Mouse (Mus musculus) kidney, adult 2 months (tissue): Measurements from ENCODE around the gene Usp6nl. TPM values are rescaled to one million over a fixed set of nuclear protein-coding genes. Genes with fewer than 3 reads are reported as not detected.

Experiments
- DNase-seq: peaks from one replicate; pipeline ENCODE4 v3.0.0; 2021
- H3K27ac ChIP-seq: fragments of 200-500 bp; 2 replicates; pipeline ENCODE4 v1.5.1; 2012; ENCODE audit warnings: low read depth, low read length, control low read depth, inconsistent platforms; ENCODE audit not compliant: insufficient read depth
- H3K27me3 ChIP-seq: fragments of 200-500 bp; replicated peaks from 2 replicates; pipeline ENCODE4 v1.6.1; 2012; ENCODE audit warnings: mild to moderate bottlenecking, moderate library complexity, low read length, inconsistent platforms; ENCODE audit not compliant: control insufficient read depth, insufficient read depth
- H3K36me3 ChIP-seq: fragments of 200-500 bp; 2 replicates; pipeline ENCODE4 v1.6.1; 2012; ENCODE audit warnings: mild to moderate bottlenecking, moderate library complexity, low read length, inconsistent platforms; ENCODE audit not compliant: control insufficient read depth, insufficient read depth
- H3K4me1 ChIP-seq: fragments of 200-500 bp; 2 replicates; pipeline ENCODE4 v1.6.1; 2011; ENCODE audit warnings: low read length; ENCODE audit not compliant: control insufficient read depth, insufficient read depth
- H3K4me3 ChIP-seq: fragments of 200-500 bp; 2 replicates; pipeline ENCODE4 v1.5.1; 2011; ENCODE audit warnings: mild to moderate bottlenecking, low read depth, low read length, control low read depth; ENCODE audit not compliant: insufficient read depth
- CTCF ChIP-seq: fragments of 200-500 bp; conservative IDR thresholded peaks from 2 replicates; pipeline ENCODE4 v1.5.1; 2011; ENCODE audit warnings: low read depth, mild to moderate bottlenecking, control low read depth, low read length, moderate library complexity, mixed read lengths; ENCODE audit not compliant: insufficient read depth, insufficient read length
- POLR2A ChIP-seq: fragments of 200-500 bp; IDR thresholded peaks from one replicate; pipeline ENCODE4 v1.6.1; 2011; ENCODE audit warnings: low read depth, low read length, control low read depth
- WGBS: fragments of 180-500 bp; shearing (Covaris S2); methylation state at CpG from one replicate; pipeline ENCODE4 v1.1.7; 2018; 5-methylcytosine and 5-hydroxymethylcytosine counted together
- polyA plus RNA-seq: library from polyadenylated mRNA; depleted of rRNA; stranded (reverse); fragments of >200 nt; gene quantifications from 2 replicates; pipeline ENCODE4 v1.2.3, GENCODE M21; 2012

The Usp6nl gene
- polyA plus RNA-seq, 1 experiment, result 8.9 TPM

DNA sequence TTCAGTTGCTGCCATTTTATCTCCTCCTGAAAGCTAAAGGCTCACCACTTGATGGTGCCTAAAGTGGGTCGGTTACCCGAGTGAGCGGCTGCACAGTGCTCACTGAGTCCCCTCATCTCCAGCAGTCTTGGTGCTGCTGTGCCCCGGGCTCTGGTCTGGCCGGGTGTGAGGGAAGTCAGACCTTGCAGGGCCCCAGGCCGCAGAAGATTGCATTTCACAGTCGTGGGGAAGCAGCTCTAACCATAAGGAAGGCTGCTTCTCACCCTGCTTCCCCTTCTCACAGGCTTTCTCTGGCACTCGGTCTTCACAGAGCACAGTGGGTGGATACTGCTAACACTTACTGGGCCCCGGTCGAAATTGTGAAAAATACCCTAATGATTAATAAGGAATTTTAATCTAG lies 119.8 kb downstream of the Usp6nl start:
- 69% methylated on average over 10 of the region's 10 CpGs for WGBS
- Histone ChIP-seq H3K4me3 (no peak overlapping the region), H3K27me3 (no peaks in the 10 kb centered on the region), H3K4me1 (no peaks in the 10 kb centered on the region), H3K36me3 (peaks cover 1% of the 10 kb centered on the region; the same call in 1 of the 2 replicates), H3K27ac (no peak overlapping the region)
- TF ChIP-seq POLR2A (no peak), CTCF (no peak)
- DNase-seq, result no peak

DNA sequence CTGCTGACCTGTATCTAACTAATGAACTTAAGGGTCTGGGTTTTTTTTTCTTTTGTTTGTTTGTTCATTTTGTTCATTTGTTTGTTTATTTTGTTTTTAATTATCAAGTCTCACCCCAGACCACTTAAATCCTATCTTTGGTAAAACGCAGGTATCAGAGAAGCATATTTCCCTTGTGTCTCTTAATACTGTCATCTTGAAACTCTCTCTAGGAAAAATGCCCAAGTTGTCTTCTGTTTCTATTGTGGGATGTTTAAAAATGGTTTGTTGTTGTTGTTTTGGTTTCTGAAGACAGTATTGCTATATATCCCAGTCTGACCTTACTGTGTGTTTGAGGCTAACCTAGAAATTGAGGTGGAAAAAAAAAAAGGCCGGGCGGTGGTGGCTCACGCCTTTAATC lies 121.5 kb downstream of the Usp6nl start:
- Histone ChIP-seq H3K36me3 (peaks cover 1% of the 10 kb centered on the region; the same call in 1 of the 2 replicates), H3K4me1 (no peaks in the 10 kb centered on the region), H3K27me3 (no peaks in the 10 kb centered on the region), H3K27ac (no peak overlapping the region), H3K4me3 (no peak overlapping the region)
- 96% methylated on average over 4 of the region's 4 CpGs for WGBS
- DNase-seq, result no peak
- no peak for TF ChIP-seq CTCF
- TF ChIP-seq POLR2A, result no peak

GRCm38 (mm10) chr2:6444723-6445169 lies 122.3 kb downstream of the Usp6nl start:
- no peak for TF ChIP-seq POLR2A
- no peak for TF ChIP-seq CTCF
- Histone ChIP-seq H3K4me3 (no peak overlapping the region), H3K36me3 (peaks cover 1% of the 10 kb centered on the region; the same call in 1 of the 2 replicates), H3K4me1 (no peaks in the 10 kb centered on the region), H3K27me3 (no peaks in the 10 kb centered on the region), H3K27ac (no peak overlapping the region)
- no peak for DNase-seq
- 56% methylated on average over 4 of the region's 4 CpGs for WGBS

GRCm38 (mm10) chr2:6445858-6446257 lies 123.4 kb downstream of the Usp6nl start:
- Histone ChIP-seq H3K4me1 (no peaks in the 10 kb centered on the region), H3K27me3 (no peaks in the 10 kb centered on the region), H3K36me3 (no peaks in the 10 kb centered on the region; the same call in 1 of the 2 replicates), H3K4me3 (no peak overlapping the region), H3K27ac (no peak overlapping the region)
- DNase-seq, result no peak
- 80% methylated on average over 4 of the region's 4 CpGs for WGBS
- TF ChIP-seq POLR2A (no peak), CTCF (no peak)

DNA sequence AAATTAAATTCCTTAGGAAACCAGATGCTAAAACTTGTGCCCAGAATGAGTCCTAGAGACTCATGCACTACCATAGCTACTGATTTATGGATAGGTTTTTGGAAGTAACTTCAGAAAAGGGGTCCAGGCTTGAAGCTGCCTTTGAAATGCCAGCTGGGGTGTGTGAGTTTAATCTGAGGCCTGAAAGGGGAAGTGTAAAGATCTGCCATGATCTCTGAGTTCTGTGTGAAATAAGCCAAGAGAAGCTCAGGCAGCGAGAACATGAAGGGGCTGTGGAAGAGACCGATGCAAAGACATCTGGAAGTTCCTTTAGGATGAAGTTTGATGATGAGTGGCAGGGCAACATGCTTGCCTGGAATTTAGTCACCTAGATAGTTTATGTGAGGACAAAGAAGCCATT lies 126.4 kb downstream of the Usp6nl start:
- H3K27me3 ChIP-seq, result no peaks in the 10 kb centered on the region
- 85% methylated on average over 2 of the region's 2 CpGs for WGBS

DNA sequence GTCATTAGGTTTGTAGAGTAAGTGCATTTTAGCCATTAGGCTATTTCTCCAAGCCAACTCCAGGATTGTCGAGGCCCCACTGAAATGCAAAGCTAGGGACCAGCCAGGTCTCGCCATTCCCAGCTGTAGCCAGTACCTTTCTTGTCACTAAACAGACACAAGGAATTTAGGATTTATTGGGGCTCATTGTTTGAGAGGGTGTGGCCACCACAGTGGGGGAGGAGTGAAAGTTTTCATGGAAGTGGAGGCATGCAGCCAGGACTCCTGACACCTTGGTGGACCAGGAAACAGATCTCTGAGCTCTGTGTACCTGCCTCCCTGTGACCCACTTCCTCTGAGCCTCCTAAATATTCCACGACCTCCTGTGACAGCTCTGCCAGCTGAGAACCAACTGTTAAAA lies 127.2 kb downstream of the Usp6nl start:
- peak; percentile 32 for DNase-seq
- Histone ChIP-seq H3K4me3 (no peak overlapping the region), H3K27ac (no peak overlapping the region), H3K36me3 (no peaks in the 10 kb centered on the region), H3K4me1 (no peaks in the 10 kb centered on the region), H3K27me3 (no peaks in the 10 kb centered on the region)
- TF ChIP-seq POLR2A, result no peak
- TF ChIP-seq CTCF, result no peak
- 49% methylated on average over 3 of the region's 3 CpGs for WGBS

More for the DNA sequence above, 126.4 kb downstream of the Usp6nl start:
- Histone ChIP-seq H3K27ac (no peak overlapping the region), H3K4me1 (no peaks in the 10 kb centered on the region), H3K36me3 (no peaks in the 10 kb centered on the region), H3K4me3 (no peak overlapping the region)
- DNase-seq, result no peak
- TF ChIP-seq POLR2A, result no peak
- TF ChIP-seq CTCF, result no peak

- H3K4me1 ChIP-seq, result no peaks in the 10 kb centered on the region
- H3K4me3 ChIP-seq, result no peak overlapping the region
- 50% methylated on average over 3 of the region's 3 CpGs for WGBS
- TF ChIP-seq POLR2A (no peak), CTCF (no peak)
- no peak overlapping the region for H3K27ac ChIP-seq
- no peaks in the 10 kb centered on the region for H3K36me3 ChIP-seq
- H3K27me3 ChIP-seq, result no peaks in the 10 kb centered on the region
- no peak for DNase-seq
These were observed 128.1 kb downstream of the Usp6nl start for GRCm38 (mm10) chr2:6450544-6450943.

DNA sequence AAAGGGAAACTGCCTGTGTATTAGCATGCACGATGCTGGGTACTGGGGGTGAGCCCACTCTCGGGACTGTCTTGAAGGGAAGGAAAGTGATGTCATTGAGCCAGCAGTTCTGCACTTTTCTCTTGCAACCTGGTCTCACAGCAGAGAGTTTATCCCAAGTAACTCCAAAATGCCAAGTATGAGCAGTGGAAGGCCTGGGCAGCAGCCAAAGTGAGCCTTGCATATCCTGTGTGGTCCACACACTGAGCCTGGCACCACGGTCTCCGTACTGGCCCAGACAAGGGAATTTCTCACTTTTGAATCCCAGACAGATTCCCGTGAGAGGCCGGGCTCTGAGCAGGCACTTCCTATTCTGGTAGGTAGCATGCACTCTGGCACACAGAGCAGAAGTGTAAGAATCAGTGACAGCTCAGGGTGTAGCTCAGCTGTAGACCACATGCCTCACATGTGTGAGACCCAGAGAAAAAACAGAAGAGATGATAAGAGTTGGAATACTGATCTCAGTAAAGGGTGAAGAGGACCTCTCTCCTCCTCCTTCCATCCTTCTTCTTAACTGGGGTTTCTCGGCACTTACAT lies 132.6 kb downstream of the Usp6nl start:
- WGBS, result 62% methylated on average over 7 of the region's 7 CpGs
- H3K27me3 ChIP-seq, result no peaks in the 10 kb centered on the region
- TF ChIP-seq CTCF (no peak), POLR2A (no peak)
- no peak overlapping the region for H3K27ac ChIP-seq
- H3K4me3 ChIP-seq, result no peak overlapping the region
- no peak for DNase-seq
- no peaks in the 10 kb centered on the region for H3K4me1 ChIP-seq
- no peaks in the 10 kb centered on the region for H3K36me3 ChIP-seq
